Mouse (Mus musculus) natural killer cell, adult 2 months (primary cell): ENCODE measurements around the gene Gm20388.
"Not testable (repeated sequence)": the region's sequence is repeated elsewhere in the genome, so short reads cannot be mapped to it uniquely, and the experiment has no call there.

Experiments
- DNase-seq, 2 experiments: peaks; one replicate each; pipeline ENCODE4 v3.0.0; 2022; ENCODE audit warnings: low spot score in 2 of 2

Gene Gm20388

GRCm38 (mm10) chr8:123041008-123041773 lies 3130.6 kb downstream of the Gm20388 start:
- peak; percentile 60 to 81 for DNase-seq

DNA sequence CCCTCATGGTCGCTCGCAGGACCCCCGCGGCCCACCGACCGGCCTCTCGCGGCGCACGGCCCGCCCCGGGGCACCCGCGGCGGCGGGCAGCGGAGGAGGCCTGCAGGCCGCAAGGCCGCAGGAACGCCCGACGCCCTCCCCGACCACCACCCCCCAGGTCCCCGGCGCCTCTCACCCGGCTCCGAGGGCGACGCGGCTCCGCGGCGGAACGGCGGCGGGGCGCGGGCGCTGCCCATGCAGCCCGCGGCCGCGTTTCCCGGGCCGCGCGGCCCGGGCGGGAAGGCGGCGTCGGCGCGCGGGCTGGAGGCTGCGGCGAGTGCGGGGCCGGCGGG lies 3131.1 kb downstream of the Gm20388 start:
- no peak for DNase-seq

DNA sequence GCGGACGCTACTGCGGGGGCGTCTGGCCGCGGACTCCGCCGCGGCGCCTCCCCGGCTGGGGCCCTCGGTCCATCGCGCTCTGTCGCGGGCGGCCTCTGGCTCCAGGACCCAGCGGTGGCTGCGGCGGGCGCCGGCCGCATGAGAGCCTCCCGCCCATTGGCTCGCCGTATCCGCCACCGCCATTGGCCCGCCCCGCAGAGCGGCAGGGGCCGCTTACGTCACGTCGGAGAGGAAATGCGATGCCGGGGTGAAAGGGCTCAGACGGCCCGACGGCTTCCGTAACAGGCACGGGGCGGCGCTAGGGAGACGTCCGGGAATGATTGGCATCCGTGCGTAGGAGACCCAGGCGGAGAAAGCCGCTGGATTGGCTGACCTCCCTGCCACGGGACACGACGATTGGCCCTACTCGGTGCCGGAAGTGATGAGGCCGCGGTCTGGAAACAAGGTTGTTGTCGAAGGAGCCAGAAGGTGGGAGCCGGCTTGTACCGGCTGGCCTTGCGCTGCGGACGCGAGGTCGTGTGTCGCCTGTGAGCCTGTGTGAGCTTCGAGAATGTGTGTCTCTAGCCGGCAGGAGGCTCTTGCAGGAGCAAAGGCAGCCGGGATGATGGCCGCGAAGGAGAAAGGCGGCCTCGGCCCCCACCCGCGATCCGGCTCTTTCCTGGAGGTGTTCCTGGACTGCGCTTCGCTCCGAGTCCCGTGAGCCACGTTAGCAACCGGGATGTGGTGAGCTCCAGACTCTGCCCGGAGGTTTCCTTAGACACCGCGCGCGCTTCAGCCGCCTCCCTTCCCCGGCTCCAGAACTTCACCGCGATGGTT lies 3131.7 kb downstream of the Gm20388 start, which contains the start of gene Ankrd11:
Gene Ankrd11, minus strand, starts transcription at position 120 of the 816 bp plus-strand sequence.
- DNase-seq, result peak; percentile 99 to 100

- DNase-seq, result peak in 1 of 2 experiments; percentile 32
Measured at GRCm38 (mm10) chr8:123042974-123043625, 3132.5 kb downstream of the Gm20388 start.

GRCm38 (mm10) chr8:123043941-123044340 lies 3133.3 kb downstream of the Gm20388 start:
- no peak for DNase-seq

GRCm38 (mm10) chr8:123044743-123045425 lies 3134.2 kb downstream of the Gm20388 start:
- DNase-seq, result not testable (repeated sequence)

- DNase-seq, result no peak
Measured at GRCm38 (mm10) chr8:123046706-123047105, 3136.1 kb downstream of the Gm20388 start.

DNA sequence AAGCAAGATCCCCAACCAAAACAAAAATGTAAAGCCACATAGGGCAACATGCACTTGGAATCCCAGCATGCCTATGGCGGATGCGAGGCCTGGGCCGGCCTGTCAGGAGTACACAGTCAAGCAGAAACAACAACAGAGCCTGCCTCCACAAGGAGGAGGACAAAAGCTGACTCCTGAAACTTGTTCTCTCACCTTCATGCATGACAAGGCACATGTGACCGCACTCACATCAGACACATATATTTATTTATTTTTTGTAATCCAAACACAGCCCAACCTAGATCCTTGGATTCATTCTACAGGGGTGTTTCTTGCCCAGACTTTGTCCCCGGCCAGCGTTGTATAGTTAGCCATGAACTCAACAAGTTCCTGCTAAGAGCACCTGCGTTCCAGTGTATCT lies 3137.2 kb downstream of the Gm20388 start:
- DNase-seq, result no peak

DNA sequence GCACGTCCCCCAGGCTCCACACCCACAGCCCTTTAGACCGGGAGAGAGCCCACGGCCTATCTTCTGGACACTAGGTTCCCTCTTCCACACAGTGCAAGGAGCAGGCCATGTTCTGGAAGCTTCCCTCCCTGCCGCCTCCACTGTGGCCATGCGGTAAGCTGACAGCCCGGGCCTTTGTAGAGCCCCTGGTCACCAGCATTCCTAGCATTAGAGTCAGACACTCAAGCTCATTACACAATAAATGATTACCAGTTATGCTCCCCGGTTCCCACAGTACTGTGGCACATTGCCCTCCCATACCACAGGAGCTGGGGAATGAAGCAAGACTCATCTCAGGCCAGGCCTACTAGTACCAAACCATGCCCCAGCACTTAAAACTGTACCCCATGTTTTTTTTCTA lies 3137.8 kb downstream of the Gm20388 start:
- DNase-seq, result no peak

DNA sequence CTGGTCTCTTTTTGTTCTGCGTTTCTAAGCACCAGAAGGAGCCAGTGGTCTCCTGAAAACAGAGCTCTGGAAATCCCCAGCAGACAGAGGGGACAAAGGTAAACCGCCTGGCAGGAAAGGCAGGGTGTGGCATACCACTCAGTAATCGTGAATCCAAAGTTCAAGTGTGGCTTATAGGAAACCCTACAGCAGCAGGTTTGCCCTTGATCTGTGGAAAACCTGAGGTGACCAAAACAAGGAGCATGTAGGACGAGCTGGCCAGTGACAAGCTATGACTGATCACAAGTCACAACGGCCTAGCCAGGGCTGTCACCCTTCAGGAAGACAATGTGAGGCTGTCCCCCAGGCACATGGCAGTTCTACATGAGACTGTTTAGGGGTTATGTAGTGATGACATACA lies 3140.8 kb downstream of the Gm20388 start:
- peak in 1 of 2 experiments; percentile 24 for DNase-seq

DNA sequence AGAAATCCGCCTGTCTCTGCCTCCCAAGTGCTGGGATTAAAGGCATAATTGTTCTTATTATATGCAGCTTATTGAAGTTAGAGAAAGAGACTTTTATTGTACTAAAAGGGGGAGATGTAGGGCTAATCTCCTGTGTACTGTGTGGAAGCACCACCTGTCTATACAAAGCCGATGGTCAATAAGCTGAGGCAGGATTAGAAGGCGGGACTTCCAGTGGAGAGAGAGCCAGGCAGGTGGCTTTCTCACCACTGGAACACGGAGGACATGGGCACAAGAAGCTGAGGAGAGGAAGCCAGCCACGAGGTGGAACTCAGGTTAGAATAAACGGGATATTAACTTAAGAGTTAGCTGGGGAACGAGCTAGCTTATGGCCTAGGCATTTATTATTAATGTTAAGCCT lies 3152.1 kb downstream of the Gm20388 start, which contains the start of gene Spg7:
Gene Spg7, plus strand, starts transcription at position 222 of the 400 bp plus-strand sequence.
- no peak for DNase-seq

DNA sequence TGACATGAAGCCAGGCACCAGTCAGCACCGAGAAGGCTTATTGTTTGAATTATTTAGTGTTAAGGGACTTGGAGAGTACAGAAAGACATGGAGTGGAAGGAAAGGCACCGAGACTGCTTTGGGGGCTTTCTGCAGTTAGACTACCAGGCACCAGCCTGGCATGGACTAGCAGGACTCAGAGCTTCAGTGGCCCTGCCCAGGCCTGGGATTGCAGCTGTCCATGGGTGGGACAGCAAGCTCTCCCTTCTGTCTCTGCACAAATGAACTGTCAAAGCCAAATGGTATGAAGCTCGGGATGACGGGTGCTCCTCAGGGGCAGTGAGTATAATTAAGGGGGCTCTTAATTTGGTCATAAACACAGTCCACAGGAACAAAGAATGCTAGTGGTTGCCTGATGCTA lies 3153.4 kb downstream of the Gm20388 start:
- no peak for DNase-seq

GRCm38 (mm10) chr8:123064809-123065213 lies 3154.2 kb downstream of the Gm20388 start:
- no peak for DNase-seq

DNA sequence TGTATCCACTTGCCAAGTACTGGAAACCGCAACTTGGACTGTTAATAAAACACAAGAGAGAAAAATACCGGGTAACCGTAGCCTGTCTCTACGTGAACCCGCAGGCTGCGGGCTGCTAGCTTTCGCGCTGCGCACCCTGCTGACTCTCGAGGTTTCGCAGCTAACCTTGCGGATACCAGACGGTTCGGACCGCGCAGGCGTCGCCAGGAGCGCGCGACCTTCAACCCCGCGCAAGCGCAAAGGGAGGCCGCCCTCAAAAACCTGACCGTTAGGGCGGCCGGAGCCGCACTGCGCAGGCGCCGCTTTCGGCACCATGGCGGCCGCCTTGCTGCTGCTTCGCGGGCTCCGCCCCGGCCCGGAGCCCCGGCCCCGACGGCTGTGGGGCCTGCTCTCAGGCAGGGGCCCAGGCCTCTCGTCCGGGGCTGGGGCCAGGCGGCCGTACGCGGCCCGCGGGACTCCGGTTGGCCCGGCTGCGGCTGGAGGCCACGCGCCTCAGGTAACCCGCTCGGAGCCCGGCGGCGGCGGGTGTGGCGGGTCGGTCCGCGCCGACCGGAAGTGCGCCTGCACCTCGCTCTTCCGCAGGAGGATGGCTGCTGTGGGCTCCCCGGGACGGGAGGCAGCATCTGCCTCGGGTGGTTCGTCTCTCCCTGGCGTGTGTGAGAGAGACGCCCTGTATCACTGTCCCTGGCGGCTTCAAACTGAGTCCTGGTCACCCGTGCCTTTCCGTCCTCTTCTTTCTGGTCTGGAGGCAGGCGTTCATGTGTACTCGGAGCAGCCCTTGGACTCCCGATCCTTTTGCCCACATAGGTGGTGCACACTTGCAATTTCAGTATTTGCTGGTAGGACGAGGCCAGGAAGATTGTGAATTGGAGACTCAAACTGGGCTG lies 3154.8 kb downstream of the Gm20388 start:
- DNase-seq, result peak; percentile 94 to 95

DNA sequence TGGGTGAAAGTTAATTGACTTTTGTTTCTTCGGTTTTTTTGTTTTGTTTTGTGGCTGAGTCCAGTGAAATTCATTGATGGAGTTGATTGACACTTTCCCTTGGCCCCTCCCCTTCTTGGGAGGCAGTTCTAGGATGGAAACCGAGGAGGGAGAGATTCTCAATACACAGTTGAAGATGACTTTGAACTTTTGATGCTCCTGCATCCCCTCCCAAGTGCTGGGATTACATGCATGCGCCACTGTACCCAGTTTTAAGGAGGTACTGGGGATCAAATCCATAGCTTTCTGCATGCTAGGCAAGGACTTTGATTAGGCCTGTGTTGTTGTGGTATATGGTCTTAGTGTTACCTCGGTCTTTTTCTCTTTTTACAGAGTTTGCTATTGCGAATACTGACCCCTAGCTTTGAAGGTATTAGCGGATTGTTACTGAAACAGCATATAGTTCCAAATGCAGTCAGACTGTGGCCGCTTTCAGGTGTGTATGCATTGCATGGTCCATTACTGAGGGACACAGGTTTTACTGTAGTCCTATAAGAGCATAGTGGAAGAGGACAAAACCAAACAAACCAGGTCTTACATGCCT lies 3155.6 kb downstream of the Gm20388 start:
- DNase-seq, result peak in 1 of 2 experiments; percentile 16

- no peak for DNase-seq
Measured at GRCm38 (mm10) chr8:123071176-123071575, 3160.5 kb downstream of the Gm20388 start.

DNA sequence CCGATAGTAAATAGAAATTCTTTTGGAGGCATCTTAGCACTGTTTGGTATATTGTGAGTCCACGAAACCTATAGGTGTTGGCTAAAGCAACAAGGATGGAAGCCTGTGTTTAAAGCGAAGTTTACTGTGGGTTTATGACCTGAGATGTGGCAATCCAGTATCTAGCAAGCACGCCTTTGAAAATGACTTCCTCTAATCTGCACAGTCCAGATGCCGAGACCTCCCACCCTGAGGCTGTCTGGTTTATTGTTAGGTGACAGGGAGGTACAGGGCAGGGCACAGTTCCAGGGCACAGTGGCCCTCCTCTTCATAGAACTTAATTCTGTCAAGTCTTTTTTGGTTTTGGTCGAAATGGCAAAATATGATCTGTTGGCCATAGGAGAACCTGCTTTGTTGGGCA lies 3166.6 kb downstream of the Gm20388 start:
- DNase-seq, result no peak

DNA sequence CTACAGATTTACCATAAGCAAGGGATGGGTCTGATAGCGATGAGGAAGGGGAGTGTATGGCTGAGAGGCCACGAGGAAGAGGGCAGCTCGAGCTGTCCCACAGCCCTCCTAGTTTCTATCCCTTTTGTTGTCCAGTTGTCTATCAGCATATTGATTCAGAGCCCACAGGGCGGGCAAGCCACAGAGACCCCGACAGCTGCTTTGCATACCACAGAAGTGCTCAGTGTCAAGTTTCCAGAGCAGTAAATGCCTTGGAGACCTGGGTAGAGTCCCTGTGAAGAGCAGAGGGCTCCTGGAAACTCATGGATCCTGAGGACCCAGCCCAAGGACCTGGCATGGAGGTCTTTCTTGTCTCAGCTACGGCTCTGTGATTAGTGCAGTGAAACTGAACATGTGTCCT lies 3172.4 kb downstream of the Gm20388 start:
- no peak for DNase-seq

DNA sequence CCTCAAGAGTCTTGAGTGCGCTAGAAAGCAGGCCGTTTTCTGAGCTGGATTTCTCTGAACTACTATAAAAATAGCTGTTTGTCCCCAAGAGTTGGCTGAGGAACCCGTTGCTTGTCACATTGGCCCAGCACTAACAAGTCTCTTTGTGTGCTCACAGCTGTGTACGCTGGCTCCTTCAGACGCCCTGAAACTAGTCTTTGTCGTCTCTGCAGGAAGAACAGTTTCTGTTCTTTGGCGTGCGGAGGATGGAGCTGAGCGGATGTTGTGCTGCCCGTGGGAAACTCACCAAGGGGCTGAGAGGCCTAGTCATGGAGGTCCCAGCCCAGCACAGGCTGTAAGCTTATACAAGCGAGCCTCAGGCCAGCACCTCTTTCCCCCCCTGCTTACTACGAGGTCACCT lies 3173.0 kb downstream of the Gm20388 start:
- no peak for DNase-seq

GRCm38 (mm10) chr8:123087289-123087688 lies 3176.6 kb downstream of the Gm20388 start:
- DNase-seq, result no peak
